Mouse (Mus musculus): ENCODE measurements at regions not wholly inside any gene's neighbourhood (a gene's known extent, or its start where the extent isn't known, plus 50 kb on each side); places are given as distances from the start of the nearest gene placed in this dataset.

- DNase-seq (ENCODE audit: low read depth, low spot score) = no peak
- no peak for TF ChIP-seq CTCF (IDR thresholded peaks at IDR 0.05)
- no peak for ATAC-seq
- POLR2A ChIA-PET = no interaction called here
- CTCF ChIA-PET = no interaction called here
- in situ Hi-C loops (cut with MboI; ENCODE audit: low pct_unique_long_range_greater_than_20kb) = loop anchor here (25.0 kb wide), 1 partner anchor 920 kb away; no protein-coding TSS in a partner anchor
- peaks cover 5% of the 10 kb centered on the region for H3K27me3 ChIP-seq
Observed at GRCm38 (mm10) chr15:88532008-88532407, 68.1 kb upstream of the Zdhhc25 start.

DNA sequence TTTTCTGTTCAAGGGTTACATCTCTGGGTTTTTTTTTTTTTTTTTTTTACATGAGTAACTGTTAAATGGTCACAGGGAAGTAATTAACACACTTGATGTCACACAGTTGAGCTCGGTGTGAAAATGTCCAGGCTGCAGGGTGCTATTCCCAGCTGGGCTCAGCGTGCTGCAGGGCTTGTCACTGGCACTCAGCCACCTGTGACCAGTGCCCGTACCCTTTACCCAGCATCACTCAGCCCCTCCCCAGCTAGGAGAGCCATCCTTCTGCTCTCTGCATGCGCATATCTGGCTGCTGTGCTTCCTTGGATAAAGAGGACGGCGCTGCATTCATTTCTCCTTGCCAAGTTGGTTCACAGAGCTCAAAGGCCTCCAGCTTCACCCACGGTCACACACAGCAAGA, 66.7 kb upstream of the Zdhhc25 start:
- ChIA-PET POLR2A (no interaction called here), CTCF (no interaction called here)
- in situ Hi-C loops (cut with MboI; ENCODE audit: low pct_unique_long_range_greater_than_20kb) = loop anchor here (25.0 kb wide), 1 partner anchor 921 kb away; no protein-coding TSS in a partner anchor
- no peak for ATAC-seq
- H3K27me3 ChIP-seq = peaks cover 5% of the 10 kb centered on the region
- no peak for TF ChIP-seq CTCF (IDR thresholded peaks at IDR 0.05)
- no peak for DNase-seq (ENCODE audit: low read depth, low spot score)

GRCm38 (mm10) chr15:88535516-88535915, 64.6 kb upstream of the Zdhhc25 start:
- H3K27me3 ChIP-seq = peaks cover 5% of the 10 kb centered on the region
- CTCF ChIA-PET = no interaction called here
- ATAC-seq = no peak
- no peak for DNase-seq (ENCODE audit: low read depth, low spot score)
- in situ Hi-C loops (cut with MboI; ENCODE audit: low pct_unique_long_range_greater_than_20kb) = loop anchor here (25.0 kb wide), 1 partner anchor 923 kb away; no protein-coding TSS in a partner anchor
- no peak for TF ChIP-seq CTCF (IDR thresholded peaks at IDR 0.05)
- POLR2A ChIA-PET = no interaction called here

GRCm38 (mm10) chr15:88537190-88537589, 62.9 kb upstream of the Zdhhc25 start:
- CTCF ChIA-PET = no interaction called here
- ATAC-seq = no peak
- peak; percentile 63 for TF ChIP-seq CTCF (IDR thresholded peaks at IDR 0.05)
- H3K27me3 ChIP-seq = peaks cover 2% of the 10 kb centered on the region
- in situ Hi-C loops (cut with MboI; ENCODE audit: low pct_unique_long_range_greater_than_20kb) = loop anchor here (25.0 kb wide), 1 partner anchor 925 kb away; no protein-coding TSS in a partner anchor
- POLR2A ChIA-PET = no interaction called here
- DNase-seq (ENCODE audit: low read depth, low spot score) = no peak

DNA sequence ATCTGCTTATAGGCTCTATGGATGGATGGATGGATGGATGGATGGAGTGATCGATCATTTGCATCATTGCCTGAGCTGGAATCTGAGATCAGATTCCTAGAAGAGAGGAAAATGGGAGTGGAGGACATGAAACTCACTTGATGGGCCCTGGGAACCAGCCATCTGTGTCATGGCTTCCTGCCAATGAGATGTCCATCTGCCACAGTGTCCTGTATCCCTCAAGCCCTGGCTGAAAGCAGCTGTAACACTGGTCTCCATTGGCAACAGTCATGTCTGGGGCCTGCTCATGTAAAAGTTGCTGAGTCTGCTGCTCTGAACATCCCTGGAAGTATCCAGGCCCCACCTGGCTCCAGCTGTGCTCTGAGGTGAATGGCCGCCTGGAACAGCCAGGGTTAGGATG, 57.5 kb upstream of the Zdhhc25 start:
- in situ Hi-C loops (cut with MboI; ENCODE audit: low pct_unique_long_range_greater_than_20kb) = loop anchor here (25.0 kb wide), 1 partner anchor 930 kb away; no protein-coding TSS in a partner anchor
- POLR2A ChIA-PET = no interaction called here

DNA sequence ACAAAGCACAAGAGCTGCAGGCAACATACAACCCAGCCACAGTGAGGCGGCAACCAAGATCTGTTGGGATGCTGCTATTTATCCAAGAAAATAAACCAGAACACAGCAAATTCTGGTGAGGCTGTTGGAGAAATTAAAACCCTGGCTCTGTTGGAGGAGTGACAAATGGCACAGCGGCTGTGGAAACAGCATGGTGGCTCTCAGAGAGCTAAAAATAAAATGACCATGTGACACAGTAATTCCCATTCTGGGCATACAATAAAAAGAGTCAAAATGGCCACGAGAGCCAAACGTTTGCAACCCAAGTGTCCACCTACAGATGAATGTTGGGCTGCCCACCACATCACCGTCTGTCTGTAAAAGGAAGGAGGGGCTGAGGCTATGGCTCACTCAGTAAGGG, 55.9 kb upstream of the Zdhhc25 start:
- POLR2A ChIA-PET = interaction anchor here (0.6 kb wide), 1 partner anchor 241 kb away, joined by 12 read pairs; no protein-coding TSS in a partner anchor
- ATAC-seq (no peak), DNase-seq (ENCODE audit: low read depth, low spot score) (no peak)
- CTCF ChIA-PET = no interaction called here
- H3K27me3 ChIP-seq = no peaks in the 10 kb centered on the region
- in situ Hi-C loops (cut with MboI; ENCODE audit: low pct_unique_long_range_greater_than_20kb) = loop anchor here (25.0 kb wide), 1 partner anchor 932 kb away; no protein-coding TSS in a partner anchor
- no peak for TF ChIP-seq CTCF (IDR thresholded peaks at IDR 0.05)

More for the DNA sequence above, 57.5 kb upstream of the Zdhhc25 start:
- ATAC-seq = no peak
- CTCF ChIA-PET = no interaction called here
- no peaks in the 10 kb centered on the region for H3K27me3 ChIP-seq
- TF ChIP-seq CTCF (IDR thresholded peaks at IDR 0.05) = no peak
- no peak for DNase-seq (ENCODE audit: low read depth, low spot score)

- no peak for TF ChIP-seq CTCF (IDR thresholded peaks at IDR 0.05)
- ATAC-seq (no peak), DNase-seq (ENCODE audit: low read depth, low spot score) (no peak)
- in situ Hi-C loops (cut with MboI; ENCODE audit: low pct_unique_long_range_greater_than_20kb) = loop anchor here (25.0 kb wide), 1 partner anchor 936 kb away; no protein-coding TSS in a partner anchor
- ChIA-PET CTCF (interaction anchor here (1.2 kb wide), 1 partner anchor 18 kb away, joined by 3 read pairs; no protein-coding TSS in a partner anchor), POLR2A (no interaction called here)
- H3K27me3 ChIP-seq = peaks cover 8% of the 10 kb centered on the region
Observed at GRCm38 (mm10) chr15:88548261-88548660, 51.8 kb upstream of the Zdhhc25 start.

Measured in Patski (cell line).